Mouse (Mus musculus): ENCODE measurements at regions not wholly inside any gene's neighbourhood (a gene's known extent, or its start where the extent isn't known, plus 50 kb on each side); places are given as distances from the start of the nearest gene placed in this dataset.

DNA sequence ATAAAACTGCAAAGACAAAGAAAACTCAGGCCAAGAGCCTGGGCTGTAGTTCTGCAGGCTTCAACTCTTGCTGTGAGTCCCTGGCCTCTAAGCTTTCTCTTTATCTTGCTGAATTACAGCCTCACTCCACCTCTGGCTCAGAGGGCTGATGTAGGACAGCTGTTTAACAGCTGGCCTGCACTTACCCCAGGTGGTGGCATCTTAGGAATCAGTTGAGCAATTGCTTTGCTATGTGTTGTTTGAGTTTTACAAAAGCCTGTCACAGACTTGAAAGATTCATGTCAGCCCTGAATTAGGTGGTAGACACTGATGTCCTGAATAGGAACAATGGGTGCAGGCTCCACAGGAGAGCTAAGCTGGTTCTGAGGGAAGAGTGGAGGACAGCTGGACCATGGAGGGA lies 53.6 kb upstream of the Lclat1 start:
- TF ChIP-seq EP300 (IDR thresholded peaks at IDR 0.05; ENCODE audit: low read depth) (no peak), CTCF (IDR thresholded peaks at IDR 0.05; ENCODE audit: low read depth) (no peak)
